Mouse (Mus musculus): ENCODE data around the gene Pigv.

The Pigv gene

DNA sequence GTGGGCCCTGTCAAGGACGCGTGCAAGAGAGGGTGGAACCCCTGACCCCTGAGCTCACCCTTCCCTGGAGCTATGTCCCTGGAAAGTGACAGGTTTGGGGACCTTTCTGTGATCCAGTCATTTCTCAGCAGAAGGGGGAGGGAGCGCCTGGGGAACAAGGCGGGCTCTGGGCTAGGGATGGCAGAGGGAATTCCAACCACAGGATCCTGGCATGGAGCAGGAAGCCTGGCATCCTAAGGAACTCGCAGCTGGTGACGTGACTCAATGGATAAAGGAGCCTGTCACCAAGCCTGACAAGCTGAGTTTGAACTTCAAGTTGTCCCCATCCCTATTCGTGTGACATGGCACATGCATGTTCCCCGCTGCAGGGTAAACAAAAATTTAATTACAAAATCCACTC is 59.4 kb downstream of the Pigv start:
- DNase-seq, result no peak

DNA sequence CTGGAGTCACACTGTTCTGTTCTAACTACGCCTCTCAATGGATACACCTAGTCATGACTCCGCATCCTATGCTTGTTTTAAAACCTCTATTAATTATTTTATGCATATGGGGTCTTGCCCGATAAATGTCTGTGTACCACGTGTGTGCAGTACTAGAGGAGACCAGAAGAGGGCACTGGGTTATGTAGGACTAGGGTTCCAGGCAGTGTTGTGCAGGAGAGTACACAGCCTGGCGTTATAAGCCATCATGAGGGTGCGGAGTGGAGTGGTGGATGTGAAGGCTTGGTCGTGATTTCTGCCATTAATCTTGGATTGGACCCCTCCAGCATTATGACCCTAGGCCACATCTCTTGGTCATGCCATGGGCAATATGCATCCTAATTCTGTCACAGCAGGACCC is 60.0 kb downstream of the Pigv start:
- DNase-seq, result no peak

DNA sequence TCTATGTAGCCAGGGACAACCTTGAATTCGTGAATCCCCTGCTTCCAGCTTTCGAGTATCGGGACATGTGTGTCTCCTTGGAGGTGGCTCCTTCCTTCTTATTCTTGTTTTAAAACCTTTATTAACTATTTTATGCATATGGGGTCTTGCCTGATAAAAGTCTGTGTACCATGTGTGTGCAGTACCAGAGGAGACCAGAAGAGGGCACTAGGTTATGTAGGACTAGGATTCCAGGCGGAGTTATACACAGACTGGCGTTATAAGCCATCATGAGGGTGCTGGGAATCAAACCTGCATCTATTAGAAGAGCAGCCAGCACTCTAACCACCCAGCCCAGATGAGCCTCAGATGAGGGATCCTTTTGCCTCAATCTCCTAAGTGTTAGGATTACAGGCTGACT is 60.6 kb downstream of the Pigv start:
- no peak for DNase-seq

Data from lung, postnatal 10 days (tissue).